Mouse (Mus musculus) neutrophil, adult 59 days (primary cell): ENCODE results near the gene Ccdc190. TPM values are rescaled to one million over a fixed set of nuclear protein-coding genes. Genes with fewer than 3 reads are reported as not detected.

Experiments used
- total RNA-seq, 2 experiments: library from RNA; stranded (reverse); gene quantifications; 1 replicate in 1 of 2; 2 replicates in 1 of 2; pipeline ENCODE4 v1.2.4; 2023

Ccdc190 gene
- total RNA-seq: not detected

DNA sequence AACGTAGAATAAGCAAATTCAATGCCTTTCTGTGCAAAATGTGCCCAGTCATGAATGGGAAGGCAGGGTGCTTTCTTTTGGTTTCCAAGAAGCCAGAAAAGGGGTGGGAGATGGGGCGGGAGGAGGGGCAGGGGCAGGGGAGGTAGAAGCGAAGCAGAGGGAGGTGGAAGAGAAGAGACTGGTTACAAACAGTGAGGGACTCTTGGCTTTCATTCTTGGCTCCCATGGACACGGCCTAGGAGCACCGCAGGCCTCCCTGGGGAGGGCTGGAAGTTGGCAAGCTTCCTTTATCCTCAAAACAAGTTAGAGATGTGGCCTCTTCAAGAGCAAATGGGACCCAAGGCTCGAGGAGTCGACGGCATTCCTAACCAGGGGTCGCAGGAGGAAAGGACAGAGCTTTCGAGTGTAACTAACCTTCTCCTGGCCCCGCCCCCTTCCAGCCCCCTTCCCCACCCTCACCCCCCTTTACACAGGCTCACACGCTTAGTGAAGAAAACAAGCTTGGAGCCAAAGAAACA lies at the start of gene Ccdc190:
Gene Ccdc190, plus strand, starts transcription at position 195 of the 518 bp plus-strand sequence.

DNA sequence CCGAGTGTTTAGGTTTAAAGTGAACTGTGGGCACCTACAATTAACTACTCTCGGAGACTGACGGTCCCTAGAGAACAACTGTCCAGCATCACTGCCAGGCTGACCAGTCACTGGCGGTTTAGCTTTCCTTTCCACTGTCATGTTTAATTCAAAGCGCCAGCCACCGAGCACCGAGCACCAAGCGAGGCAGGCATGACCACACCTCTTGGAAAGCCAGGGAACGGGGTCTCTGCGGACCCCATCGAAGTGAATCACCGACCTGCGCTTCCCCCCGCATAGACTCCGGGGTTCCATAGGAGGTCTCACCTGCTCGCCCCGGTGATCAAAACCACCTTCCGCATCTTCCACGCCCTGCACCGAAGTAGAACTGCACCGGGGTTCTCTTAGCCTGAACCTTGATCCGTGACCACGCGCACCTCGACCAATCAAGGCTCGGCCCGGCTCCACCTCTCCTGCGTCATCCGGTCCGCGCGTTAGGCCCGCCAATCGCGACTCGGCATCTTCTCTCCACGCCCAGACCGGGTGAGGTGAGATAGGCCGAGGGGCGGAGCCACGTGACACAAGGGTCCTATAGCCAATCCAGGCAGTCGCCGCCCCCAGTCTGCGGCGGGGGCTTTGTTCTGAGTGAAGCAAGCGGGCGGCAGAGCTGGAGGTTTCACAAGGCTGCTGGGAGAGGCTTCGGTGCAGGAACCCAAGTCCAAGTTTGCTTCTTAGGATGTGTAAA lies 40.5 kb downstream of the Ccdc190 start, which contains the start of gene Hsd17b7:
Gene Hsd17b7, minus strand, starts transcription at position 450 of the 724 bp plus-strand sequence.

Other genes starting within 250 kb of the Ccdc190 start
- gene Rgs4, start 181.0 kb upstream of the Ccdc190 start, total RNA-seq: under 1 TPM in 1 of 2 experiments, not detected in 1; 0.13 TPM
- gene Hsd17b7, start 40.6 kb downstream of the Ccdc190 start, total RNA-seq: 1 to 10 TPM; 7.0 to 9.8 TPM
- gene Ddr2, start 182.1 kb downstream of the Ccdc190 start, total RNA-seq: under 1 TPM; 0.18 to 0.37 TPM
- 10 to 100 TPM; 45.6 to 49.7 TPM for gene Uap1, start 246.3 kb downstream of the Ccdc190 start, total RNA-seq